Mouse (Mus musculus): Measurements from ENCODE around the gene Tril.

DNA sequence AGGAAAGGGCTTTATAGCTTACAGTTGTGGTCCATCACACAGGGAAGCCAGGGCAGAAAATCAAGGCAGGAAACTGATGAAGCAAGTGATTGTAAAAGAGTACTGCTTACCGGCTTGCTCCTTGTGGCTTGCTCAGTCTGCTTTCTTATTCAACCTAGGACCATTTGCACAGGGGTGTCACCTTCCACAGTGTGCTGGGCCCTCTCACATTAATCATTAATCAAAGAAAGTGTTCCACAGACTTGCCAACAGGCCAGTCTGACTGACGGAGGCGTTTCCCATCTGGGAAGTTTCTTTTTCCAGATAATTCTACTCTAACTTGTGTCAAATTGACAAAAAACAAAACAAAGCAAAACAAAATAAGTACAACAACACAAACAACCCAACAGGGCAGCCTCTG is 32.9 kb upstream of the Tril start:
- TF ChIP-seq CTCF (IDR thresholded peaks at IDR 0.05; ENCODE audit: low read depth), result no peak
- no peak for TF ChIP-seq EP300 (IDR thresholded peaks at IDR 0.05; ENCODE audit: low read depth)

Data from liver, postnatal 0 days (tissue).